Mouse (Mus musculus) olfactory bulb, adult 2 months (tissue): Measurements from ENCODE around the gene Naip1.

Experiments
- CTCF ChIP-seq: fragments of 200-500 bp; IDR thresholded peaks from 2 replicates; pipeline ENCODE4 v1.5.1; 2012; ENCODE audit warnings: low read depth, mild to moderate bottlenecking, low read length, moderate library complexity; ENCODE audit not compliant: insufficient read depth
- POLR2A ChIP-seq: fragments of 200-500 bp; IDR thresholded peaks from 2 replicates; pipeline ENCODE4 v1.6.1; 2012; ENCODE audit warnings: mild to moderate bottlenecking, low read depth, low read length, moderate library complexity; ENCODE audit not compliant: insufficient read depth

GRCm38 (mm10) chr13:100370536-100370935 is 82.1 kb downstream of the Naip1 start:
- TF ChIP-seq CTCF (no peak), POLR2A (no peak)
